Mouse (Mus musculus) c-Kit-positive CD71-positive TER-119-negative erythroid progenitor cells, embryonic 14.5 days (primary cell): ENCODE results near the gene Opcml.

Source experiments
- DNase-seq: peaks from one replicate; pipeline ENCODE4 v3.0.0-alpha.2; 2013; ENCODE audit warnings: low read depth

Opcml gene

DNA sequence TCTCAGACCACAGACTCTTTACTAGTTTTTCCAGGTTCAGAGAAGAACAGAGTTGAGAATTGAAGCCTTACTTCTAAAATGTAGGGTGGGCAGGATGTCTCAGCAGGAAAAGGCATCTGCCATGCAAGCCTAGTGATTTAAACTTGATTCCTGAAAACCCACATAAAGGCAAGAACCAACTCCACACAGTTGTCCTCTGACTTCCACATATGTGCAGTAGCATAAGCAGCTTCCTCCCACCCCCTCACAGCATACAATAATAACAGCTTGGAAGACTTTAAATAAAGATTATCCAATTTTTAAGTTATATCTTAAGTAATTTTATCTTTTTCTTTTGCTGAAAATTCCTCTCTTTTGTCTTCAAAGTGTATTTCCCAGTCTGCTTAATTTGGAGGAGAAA lies 1150.3 kb downstream of the Opcml start:
- DNase-seq: no peak

DNA sequence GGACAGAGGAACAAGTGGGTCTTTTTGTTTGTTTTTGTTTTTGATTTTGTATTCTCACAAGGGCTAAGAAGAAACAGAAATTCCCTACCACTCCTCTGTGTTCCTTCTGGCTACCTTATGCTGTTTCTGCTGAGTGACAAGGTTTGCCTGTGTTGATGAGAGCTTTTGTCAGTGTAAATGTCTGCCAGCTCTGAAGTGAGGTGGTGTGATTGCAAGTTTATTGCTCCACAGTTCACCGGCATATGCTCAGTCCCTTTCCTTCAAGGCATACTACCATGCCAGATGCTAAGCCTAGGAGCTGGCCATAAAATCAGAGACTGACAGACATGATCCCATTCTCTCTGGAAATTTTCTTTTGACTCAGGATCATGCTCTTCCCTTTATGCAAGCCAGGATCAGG lies 1178.9 kb downstream of the Opcml start:
- no peak for DNase-seq
